Mouse (Mus musculus) embryonic facial prominence, embryonic 11.5 days (tissue): ENCODE measurements around the gene Ankrd36. TPM values are rescaled to one million over a fixed set of nuclear protein-coding genes. Genes with fewer than 3 reads are reported as not detected.

Experiments used
- ATAC-seq: fragments of 200-750 bp; cut with Nextera tagmentation; replicated peaks from 2 replicates; pipeline ENCODE4 v1.8.0; 2017; ENCODE audit warnings: low read depth; ENCODE audit not compliant: insufficient number of reproducible peaks, low FRiP score, low TSS enrichment
- DNase-seq: peaks from one replicate; pipeline ENCODE4 v3.0.0-alpha.2; 2015; ENCODE audit warnings: low spot score
- H3K27ac ChIP-seq: fragments of 300-500 bp; sonication (generic); replicated peaks from 2 replicates; pipeline ENCODE4 v1.5.1; 2014; ENCODE audit warnings: mild to moderate bottlenecking, low read depth, low read length, control low read depth
- H3K27me3 ChIP-seq: fragments of 300-500 bp; sonication (generic); 2 replicates; pipeline ENCODE4 v1.6.1; 2014; ENCODE audit warnings: mild to moderate bottlenecking, low read length, moderate library complexity, mixed read lengths; ENCODE audit not compliant: control insufficient read depth, insufficient read depth
- H3K36me3 ChIP-seq: fragments of 300-500 bp; sonication (generic); replicated peaks from 2 replicates; pipeline ENCODE4 v1.6.1; 2014; ENCODE audit warnings: low read depth, mild to moderate bottlenecking, low read length, moderate library complexity, mixed read lengths; ENCODE audit not compliant: control insufficient read depth, insufficient read depth
- H3K4me1 ChIP-seq: fragments of 300-500 bp; sonication (generic); 2 replicates; pipeline ENCODE4 v1.6.1; 2014; ENCODE audit warnings: low read length, mixed read lengths; ENCODE audit not compliant: control insufficient read depth, insufficient read depth
- H3K4me2 ChIP-seq: fragments of 300-500 bp; sonication (generic); 2 replicates; pipeline ENCODE4 v1.6.1; 2014; ENCODE audit warnings: low read depth, mild to moderate bottlenecking, control low read depth, low read length, moderate library complexity
- H3K4me3 ChIP-seq: fragments of 300-500 bp; sonication (generic); 2 replicates; pipeline ENCODE4 v1.5.1; 2014; ENCODE audit warnings: low read depth, low read length, control low read depth
- H3K9ac ChIP-seq: fragments of 300-500 bp; sonication (generic); replicated peaks from 2 replicates; pipeline ENCODE4 v1.6.1; 2014; ENCODE audit warnings: mild to moderate bottlenecking, control low read depth, low read length
- H3K9me3 ChIP-seq: fragments of 300-500 bp; sonication (generic); replicated peaks from 2 replicates; pipeline ENCODE4 v1.6.1; 2016; ENCODE audit warnings: mild to moderate bottlenecking, low read length, inconsistent platforms, mixed read lengths; ENCODE audit not compliant: control insufficient read depth
- WGBS: fragments of 180-500 bp; shearing (Covaris S2); extraction: QIAGEN DNeasy Blood & Tissue Kit; methylation state at CpG from one replicate; pipeline ENCODE4 v1.1.7; 2014; 5-methylcytosine and 5-hydroxymethylcytosine counted together
- polyA plus RNA-seq: library from polyadenylated mRNA; unstranded; fragments of >200 nt; fragmentation: Nextera tagmentation; extraction: Ambion mirVana; gene quantifications from 2 replicates; pipeline ENCODE4 v1.2.1, GENCODE M21; 2014

Ankrd36 gene
- polyA plus RNA-seq, 1 experiment from 2014 or later: not detected

GRCm38 (mm10) chr11:5707530-5708353, 138.3 kb downstream of the Ankrd36 start:
- peak overlapping the region; percentile 41; the same call in 1 of the 2 replicates for H3K27ac ChIP-seq
- DNase-seq (peak; percentile 95), ATAC-seq (peak; percentile 92)
- H3K4me3 ChIP-seq: peak overlapping the region; percentile 92
- peak overlapping the region; percentile 83 for H3K4me2 ChIP-seq
- H3K9ac ChIP-seq: peak overlapping the region; percentile 92
- no peaks in the 10 kb centered on the region for H3K4me1 ChIP-seq
- 19% methylated on average over 49 of the region's 50 CpGs for WGBS
- no peaks in the 10 kb centered on the region for H3K27me3 ChIP-seq
- no peaks in the 10 kb centered on the region for H3K9me3 ChIP-seq
- H3K36me3 ChIP-seq: no peaks in the 10 kb centered on the region; the same call in none of the 2 replicates

- H3K36me3 ChIP-seq: peaks cover 4% of the 10 kb centered on the region; the same call in 1 of the 2 replicates
- H3K27me3 ChIP-seq: no peaks in the 10 kb centered on the region
- no peak overlapping the region for H3K27ac ChIP-seq
- ATAC-seq: no peak
- H3K4me1 ChIP-seq: no peaks in the 10 kb centered on the region
- WGBS: 91% methylated on average over 9 of the region's 9 CpGs
- no peaks in the 10 kb centered on the region for H3K9me3 ChIP-seq
- H3K9ac ChIP-seq: no peak overlapping the region
- no peak overlapping the region for H3K4me2 ChIP-seq
- DNase-seq: no peak
- no peak overlapping the region for H3K4me3 ChIP-seq
These were observed 145.7 kb downstream of the Ankrd36 start for GRCm38 (mm10) chr11:5715179-5715578.

- ATAC-seq (no peak), DNase-seq (no peak)
- no peak within 1 kb of the TSS for H3K4me2 ChIP-seq
- H3K4me3 ChIP-seq: no peak within 1 kb of the TSS
- H3K36me3 ChIP-seq: peaks cover 4% of the 10 kb centered on the region; the same call in 1 of the 2 replicates
- H3K9me3 ChIP-seq: no peaks in the 10 kb centered on the region
- no peaks in the 10 kb centered on the region for H3K27me3 ChIP-seq
- no peaks in the 10 kb centered on the region for H3K4me1 ChIP-seq
- no peak within 1 kb of the TSS for H3K27ac ChIP-seq
- 81% methylated on average over 14 of the region's 14 CpGs for WGBS
- H3K9ac ChIP-seq: no peak within 1 kb of the TSS
These were observed 146.2 kb downstream of the Ankrd36 start, which contains the start of gene Mrps24 for GRCm38 (mm10) chr11:5715630-5716105. Gene Mrps24, minus strand, starts transcription at chr11:5715680.

GRCm38 (mm10) chr11:5716246-5716645, 146.8 kb downstream of the Ankrd36 start:
- Histone ChIP-seq H3K9me3 (no peaks in the 10 kb centered on the region), H3K27ac (no peak overlapping the region), H3K36me3 (peaks cover 4% of the 10 kb centered on the region; the same call in 1 of the 2 replicates), H3K27me3 (no peaks in the 10 kb centered on the region), H3K4me2 (no peak overlapping the region), H3K9ac (no peak overlapping the region), H3K4me1 (no peaks in the 10 kb centered on the region), H3K4me3 (no peak overlapping the region)
- no peak for ATAC-seq
- WGBS: 92% methylated on average over 11 of the region's 11 CpGs
- no peak for DNase-seq

GRCm38 (mm10) chr11:5716938-5717705, 147.6 kb downstream of the Ankrd36 start:
- no peak for DNase-seq
- ATAC-seq: no peak
- no peak overlapping the region for H3K9ac ChIP-seq
- H3K4me3 ChIP-seq: no peak overlapping the region
- H3K9me3 ChIP-seq: no peaks in the 10 kb centered on the region
- H3K36me3 ChIP-seq: peaks cover 4% of the 10 kb centered on the region; the same call in 1 of the 2 replicates
- no peak overlapping the region for H3K4me2 ChIP-seq
- no peak overlapping the region for H3K27ac ChIP-seq
- no peaks in the 10 kb centered on the region for H3K27me3 ChIP-seq
- WGBS: 91% methylated on average over 34 of the region's 34 CpGs
- H3K4me1 ChIP-seq: no peaks in the 10 kb centered on the region

GRCm38 (mm10) chr11:5718611-5719354, 149.3 kb downstream of the Ankrd36 start:
- no peaks in the 10 kb centered on the region for H3K4me1 ChIP-seq
- no peak overlapping the region for H3K4me3 ChIP-seq
- DNase-seq: no peak
- no peaks in the 10 kb centered on the region for H3K9me3 ChIP-seq
- 92% methylated on average over 12 of the region's 12 CpGs for WGBS
- H3K4me2 ChIP-seq: no peak overlapping the region
- no peaks in the 10 kb centered on the region for H3K27me3 ChIP-seq
- no peak for ATAC-seq
- H3K36me3 ChIP-seq: peaks cover 4% of the 10 kb centered on the region; the same call in 1 of the 2 replicates
- H3K9ac ChIP-seq: no peak overlapping the region
- no peak overlapping the region for H3K27ac ChIP-seq

- 88% methylated on average over 9 of the region's 9 CpGs for WGBS
- ATAC-seq: no peak
- H3K27ac ChIP-seq: no peak overlapping the region
- no peak overlapping the region for H3K4me3 ChIP-seq
- H3K36me3 ChIP-seq: no peaks in the 10 kb centered on the region
- H3K4me1 ChIP-seq: no peaks in the 10 kb centered on the region
- DNase-seq: no peak
- H3K4me2 ChIP-seq: no peak overlapping the region
- no peaks in the 10 kb centered on the region for H3K9me3 ChIP-seq
- no peak overlapping the region for H3K9ac ChIP-seq
- H3K27me3 ChIP-seq: no peaks in the 10 kb centered on the region
These were observed 160.1 kb downstream of the Ankrd36 start for GRCm38 (mm10) chr11:5729582-5729981.
